Mouse (Mus musculus): ENCODE results near the gene Tmem210.

GRCm38 (mm10) chr2:25293706-25294105 lies 5.8 kb downstream of the Tmem210 start:
- TF ChIP-seq CTCF (IDR thresholded peaks at IDR 0.05; ENCODE audit: control insufficient read depth, insufficient read depth, insufficient read length) (no peak), CEBPB (IDR thresholded peaks at IDR 0.05; ENCODE audit: low read depth) (no peak), USF1 (IDR thresholded peaks at IDR 0.05; ENCODE audit: low read depth) (no peak), MAX (IDR thresholded peaks at IDR 0.05) (no peak), MYOG (IDR thresholded peaks at IDR 0.05; ENCODE audit: control insufficient read depth, extremely low read depth, insufficient read length) (no peak), FOSL1 (IDR thresholded peaks at IDR 0.05; ENCODE audit: insufficient read depth, low read length, poor library complexity, severe bottlenecking) (no peak)

All from C2C12 (cell line).